Mouse (Mus musculus): ENCODE results near the gene Agtr1a.

DNA sequence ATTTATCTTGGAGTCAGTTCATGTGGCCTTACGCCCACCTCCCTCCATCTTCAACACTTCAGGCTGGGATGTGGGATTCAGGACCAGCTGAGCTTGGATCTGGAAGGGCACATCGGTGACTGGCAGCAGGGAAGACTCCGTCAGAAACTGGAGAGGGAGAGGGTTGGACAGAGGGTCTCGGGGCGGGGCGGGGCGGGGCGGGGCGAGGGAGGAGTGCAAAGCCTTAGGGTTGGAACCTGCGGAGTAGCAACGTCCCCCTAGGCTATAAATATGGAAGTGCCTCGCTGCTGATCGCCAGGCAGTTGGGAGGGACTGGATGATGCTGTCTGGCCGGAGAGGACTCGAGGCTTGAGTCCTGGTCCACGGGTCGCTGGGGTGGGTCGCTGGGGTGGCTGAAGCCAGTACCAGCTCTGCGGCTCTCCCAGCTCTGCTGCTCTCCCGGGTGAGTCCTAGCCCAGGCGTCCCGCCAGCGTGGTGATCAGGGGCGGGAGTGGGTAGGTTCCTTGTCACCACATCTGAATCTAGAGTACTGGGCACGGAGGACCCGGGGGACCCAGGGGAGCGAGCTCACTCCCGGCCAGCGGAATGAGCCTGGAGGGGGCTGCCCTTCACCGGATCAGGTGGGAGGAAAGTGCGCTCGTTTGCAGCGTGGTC is at the start of gene Agtr1a:
- TF ChIP-seq CTCF (IDR thresholded peaks at IDR 0.05; ENCODE audit: low read depth), result no peak
- no peak for TF ChIP-seq EP300 (IDR thresholded peaks at IDR 0.05; ENCODE audit: low read depth)
